Mouse (Mus musculus): ENCODE measurements around the gene Tada3. TPM values are rescaled to one million over a fixed set of nuclear protein-coding genes. Genes with fewer than 3 reads are reported as not detected.

The Tada3 gene
- polyA plus RNA-seq, 1 experiment from 2014 or later, result 78.5 TPM

DNA sequence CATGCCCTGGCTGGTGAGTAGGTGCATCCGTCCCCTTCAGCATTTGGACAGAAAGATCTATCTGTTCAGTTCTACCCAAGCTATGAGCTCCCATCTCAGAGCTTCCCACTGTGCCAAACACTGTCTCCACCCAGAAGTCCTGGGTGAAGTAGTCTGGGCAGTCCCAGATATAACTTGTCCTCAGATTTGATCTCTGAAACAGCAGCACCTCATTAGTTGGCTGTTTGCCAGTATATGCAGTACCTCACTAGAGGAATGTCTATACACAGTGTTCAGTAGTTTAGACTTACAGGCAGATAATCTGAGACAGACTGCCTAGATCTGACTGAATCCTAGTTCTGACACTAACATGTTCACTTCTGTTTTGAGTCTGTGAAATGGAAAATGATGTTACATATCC is 48.3 kb downstream of the Tada3 start:
- Histone ChIP-seq H3K36me3 (ENCODE audit: control insufficient read depth, insufficient read depth, low read length) (peaks cover 9% of the 10 kb centered on the region), H3K4me1 (ENCODE audit: control insufficient read depth, insufficient read depth, low read length) (peaks cover 4% of the 10 kb centered on the region; the same call in 1 of the 2 replicates), H3K4me3 (ENCODE audit: low read depth, low read length) (no peak overlapping the region), H3K9ac (replicated peaks; ENCODE audit: low read depth, low read length) (no peak overlapping the region), H3K9me3 (ENCODE audit: control insufficient read depth, low read length) (no peaks in the 10 kb centered on the region), H3K27ac (ENCODE audit: low read depth, low read length) (no peak overlapping the region), H3K4me2 (ENCODE audit: low read depth, low read length) (no peak overlapping the region), H3K27me3 (ENCODE audit: control insufficient read depth, insufficient read depth, low read length) (no peaks in the 10 kb centered on the region)
- ATAC-seq (ENCODE audit: low read depth), result no peak
- WGBS, result 81% methylated on average over 1 of the region's 1 CpGs

DNA sequence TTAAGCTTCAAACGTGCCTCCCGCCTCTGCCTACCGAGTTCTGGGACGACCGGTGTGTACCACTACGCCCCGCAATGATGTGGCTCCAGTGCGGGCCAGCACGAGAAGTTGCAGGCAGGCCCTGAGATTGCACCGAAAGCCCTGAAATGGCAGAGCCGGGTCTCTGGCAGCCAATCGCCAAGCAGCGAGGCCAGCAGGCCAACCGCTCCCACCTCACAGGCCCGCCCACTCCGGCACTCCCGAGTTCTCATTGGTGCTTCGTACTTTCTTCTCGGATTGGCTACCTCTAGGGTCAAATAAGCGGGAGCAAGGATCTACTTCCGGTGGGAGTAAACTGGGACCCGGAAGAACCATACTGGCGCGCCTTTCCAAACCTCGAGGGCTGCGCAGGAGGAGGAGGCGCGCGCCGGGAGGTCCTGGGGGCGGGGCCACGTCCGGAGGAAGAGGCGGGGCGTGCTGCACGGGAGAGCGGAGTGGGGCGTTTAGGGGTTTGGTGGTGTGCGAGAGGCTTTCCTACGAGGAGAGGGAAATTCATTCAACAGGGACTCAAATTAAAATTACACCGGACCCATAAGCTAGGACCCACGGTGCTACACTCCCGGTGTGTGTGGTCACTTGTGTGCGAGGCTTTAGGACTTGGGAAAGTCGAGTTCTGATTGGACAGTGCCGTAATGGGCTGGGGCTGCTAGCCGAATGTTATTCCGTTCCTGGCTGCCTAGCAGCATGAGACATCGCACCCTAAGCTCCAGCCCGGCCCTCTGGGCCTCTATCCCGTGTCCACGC is 51.0 kb downstream of the Tada3 start, which contains the start of gene Ogg1:
Ogg1 (plus strand) TSS at position 440 of the 783 bp plus-strand sequence.
- H3K4me3 ChIP-seq (ENCODE audit: low read depth, low read length), result peak within 1 kb of the TSS; percentile 44
- no peaks in the 10 kb centered on the region for H3K27me3 ChIP-seq (ENCODE audit: control insufficient read depth, insufficient read depth, low read length)
- peaks cover 4% of the 10 kb centered on the region; the same call in 1 of the 2 replicates for H3K4me1 ChIP-seq (ENCODE audit: control insufficient read depth, insufficient read depth, low read length)
- no peaks in the 10 kb centered on the region for H3K9me3 ChIP-seq (ENCODE audit: control insufficient read depth, low read length)
- H3K27ac ChIP-seq (ENCODE audit: low read depth, low read length), result peak within 1 kb of the TSS; percentile 82
- peak within 1 kb of the TSS; percentile 69 for H3K9ac ChIP-seq (replicated peaks; ENCODE audit: low read depth, low read length)
- peak within 1 kb of the TSS; percentile 93 for H3K4me2 ChIP-seq (ENCODE audit: low read depth, low read length)
- H3K36me3 ChIP-seq (ENCODE audit: control insufficient read depth, insufficient read depth, low read length), result peaks cover 26% of the 10 kb centered on the region
- under 1% methylated on average over 52 of the region's 52 CpGs for WGBS
- ATAC-seq (ENCODE audit: low read depth), result peak; percentile 98

Small RNAs within 50 kb of the gene (microRNA-seq; reads per million reads assigned to microRNA genes)
- not detected for gene Gm24387

Other genes with a start within 250 kb of the Tada3 start
- gene Lhfpl4, start 182.5 kb downstream of the Tada3 start, polyA plus RNA-seq (2014; fragmentation: Nextera tagmentation; extraction: Ambion mirVana), result 21.5 and 21.9 TPM in 2 replicates
- 30.6 and 38.3 TPM in 2 replicates for gene Mtmr14, start 140.0 kb downstream of the Tada3 start, polyA plus RNA-seq (2014; fragmentation: Nextera tagmentation; extraction: Ambion mirVana)
- 1.1 and 2.6 TPM in 2 replicates for gene Cpne9, start 95.6 kb downstream of the Tada3 start, polyA plus RNA-seq (2014; fragmentation: Nextera tagmentation; extraction: Ambion mirVana)
- gene Brpf1, start 70.7 kb downstream of the Tada3 start, polyA plus RNA-seq (2014; fragmentation: Nextera tagmentation; extraction: Ambion mirVana), result 14.3 and 17.8 TPM in 2 replicates
- gene Ogg1, start 50.9 kb downstream of the Tada3 start, polyA plus RNA-seq (2014; fragmentation: Nextera tagmentation; extraction: Ambion mirVana), result 7.6 and 8.9 TPM in 2 replicates
- gene Camk1, start 33.9 kb downstream of the Tada3 start, polyA plus RNA-seq (2014; fragmentation: Nextera tagmentation; extraction: Ambion mirVana), result 93.6 and 110 TPM in 2 replicates
- gene Arpc4, start 232 bp upstream of the Tada3 start, polyA plus RNA-seq (2014; fragmentation: Nextera tagmentation; extraction: Ambion mirVana), result 238 and 253 TPM in 2 replicates
- 8.9 and 9.1 TPM in 2 replicates for gene Ttll3, start 11.4 kb upstream of the Tada3 start, polyA plus RNA-seq (2014; fragmentation: Nextera tagmentation; extraction: Ambion mirVana)
- 19.7 and 23.6 TPM in 2 replicates for gene Rpusd3, start 41.5 kb upstream of the Tada3 start, polyA plus RNA-seq (2014; fragmentation: Nextera tagmentation; extraction: Ambion mirVana)
- gene Cidec, start 57.9 kb upstream of the Tada3 start, polyA plus RNA-seq (2014; fragmentation: Nextera tagmentation; extraction: Ambion mirVana), result not detected in 2 replicates
- gene Jagn1, start 64.7 kb upstream of the Tada3 start, polyA plus RNA-seq (2014; fragmentation: Nextera tagmentation; extraction: Ambion mirVana), result 91.1 and 96.4 TPM in 2 replicates
- 0.21 and 0.28 TPM in 2 replicates for gene Il17re, start 80.6 kb upstream of the Tada3 start, polyA plus RNA-seq (2014; fragmentation: Nextera tagmentation; extraction: Ambion mirVana)
- 1.6 and 2.4 TPM in 2 replicates for gene Il17rc, start 93.5 kb upstream of the Tada3 start, polyA plus RNA-seq (2014; fragmentation: Nextera tagmentation; extraction: Ambion mirVana)
- gene Creld1, start 105.4 kb upstream of the Tada3 start, polyA plus RNA-seq (2014; fragmentation: Nextera tagmentation; extraction: Ambion mirVana), result 66.4 and 72.4 TPM in 2 replicates
- gene Prrt3, start 124.0 kb upstream of the Tada3 start, polyA plus RNA-seq (2014; fragmentation: Nextera tagmentation; extraction: Ambion mirVana), result 8.4 and 9.1 TPM in 2 replicates
- gene Emc3, start 153.8 kb upstream of the Tada3 start, polyA plus RNA-seq (2014; fragmentation: Nextera tagmentation; extraction: Ambion mirVana), result 111 and 116 TPM in 2 replicates
- gene Fancd2, start 153.8 kb upstream of the Tada3 start, polyA plus RNA-seq (2014; fragmentation: Nextera tagmentation; extraction: Ambion mirVana), result 1.2 and 1.5 TPM in 2 replicates
- not detected in 2 replicates for gene Fancd2os, start 222.8 kb upstream of the Tada3 start, polyA plus RNA-seq (2014; fragmentation: Nextera tagmentation; extraction: Ambion mirVana)
- gene Brk1, start 226.9 kb upstream of the Tada3 start, polyA plus RNA-seq (2014; fragmentation: Nextera tagmentation; extraction: Ambion mirVana), result 260 and 276 TPM in 2 replicates
- 83.1 and 84.7 TPM in 2 replicates for gene Vhl, start 246.1 kb upstream of the Tada3 start, polyA plus RNA-seq (2014; fragmentation: Nextera tagmentation; extraction: Ambion mirVana)